Mouse (Mus musculus): ENCODE measurements at regions not wholly inside any gene's neighbourhood (a gene's known extent, or its start where the extent isn't known, plus 50 kb on each side); places are given as distances from the start of the nearest gene placed in this dataset.

DNA sequence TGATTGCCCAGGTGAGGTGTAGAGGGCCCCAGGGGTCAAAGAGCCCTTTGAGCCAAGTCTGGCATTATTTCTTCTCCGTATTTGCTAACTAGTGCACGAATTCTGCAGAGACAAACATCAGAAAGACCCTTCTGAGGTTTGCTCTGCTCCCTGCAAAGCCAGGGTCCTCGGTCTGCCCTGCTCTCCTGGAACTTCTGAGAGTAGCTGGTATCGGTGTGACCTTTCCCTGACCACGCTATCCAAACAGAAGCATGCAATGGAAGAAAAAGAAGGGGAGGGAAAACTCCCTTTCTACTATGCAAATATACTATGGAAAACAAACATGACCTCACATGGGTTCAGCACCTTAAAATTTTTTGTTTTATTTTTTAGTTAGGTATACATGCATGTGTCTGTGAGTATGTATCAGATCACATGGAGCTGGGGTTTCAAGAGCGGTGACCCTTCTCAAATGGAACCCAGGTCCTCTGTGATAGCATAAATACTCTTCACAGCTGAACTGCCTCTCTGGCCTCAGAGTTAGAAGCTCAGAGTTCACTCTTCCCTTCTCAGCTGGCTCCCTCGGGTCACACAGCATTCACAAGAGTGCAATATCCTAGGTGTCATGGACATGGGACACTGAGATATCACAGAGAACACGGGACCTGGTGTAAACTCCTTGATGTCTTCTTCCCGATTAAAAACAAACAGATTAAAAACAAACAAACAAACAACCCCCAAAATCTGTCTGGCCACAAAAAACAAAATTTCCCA, 144.7 kb downstream of the Bcl2l11 start:
- Histone ChIP-seq H3K79me2 (replicated peaks; ENCODE audit: control insufficient read depth, extremely low read depth, insufficient read depth, poor library complexity, severe bottlenecking) (no peaks in the 10 kb centered on the region), H3K4me2 (ENCODE audit: insufficient read depth, low read depth, poor library complexity, severe bottlenecking) (no peak overlapping the region), H3K4me3 (replicated peaks in 1 of 3; ENCODE audit: low read depth in 2 of 3, low read length in 2 of 3, poor library complexity in 1 of 3) (no peak overlapping the region), H3K27me3 (replicated peaks) (no peaks in the 10 kb centered on the region), H3K36me3 (replicated peaks in 1 of 2; ENCODE audit: control insufficient read depth in 1 of 2, insufficient read depth in 1 of 2, low read length in 1 of 2) (no peaks in the 10 kb centered on the region), H3K4me1 (ENCODE audit: control insufficient read depth in 1 of 2, insufficient read depth in 2 of 2) (peaks cover 7 to 26% of the 10 kb centered on the region in 2 experiments), H3K9me3 (replicated peaks; ENCODE audit: low read length) (no peaks in the 10 kb centered on the region), H3K9ac (ENCODE audit: insufficient read depth, low read depth) (no peak overlapping the region), H3K27ac (ENCODE audit: insufficient read depth, low read depth) (no peak overlapping the region)
- TF ChIP-seq TBP (conservative IDR thresholded peaks at IDR 0.05; ENCODE audit: low read depth, low read length) (no peak), MAZ (IDR thresholded peaks at IDR 0.05; ENCODE audit: low read depth, low read length) (no peak), MEF2A (IDR thresholded peaks at IDR 0.05; ENCODE audit: borderline replicate concordance, low read depth, low read length) (no peak), USF2 (conservative IDR thresholded peaks at IDR 0.05; ENCODE audit: low read depth, low read length) (no peak), IRF4 (IDR thresholded peaks at IDR 0.05; ENCODE audit: low read depth, low read length) (no peak), JUN (IDR thresholded peaks at IDR 0.05; ENCODE audit: insufficient read depth, low read depth, low read length) (no peak), MAFK (IDR thresholded peaks at IDR 0.05; ENCODE audit: insufficient replicate concordance, low read length) (no peak), MXI1 (IDR thresholded peaks at IDR 0.05; ENCODE audit: low read depth, low read length) (no peak), ZNF384 (IDR thresholded peaks at IDR 0.05; ENCODE audit: low read depth, low read length) (no peak), UBTF (IDR thresholded peaks at IDR 0.05; ENCODE audit: low read depth, low read length) (no peak)
- in situ Hi-C loops (cut with MboI; ENCODE audit: low pct_ligation_motif_present, low pct_unique_long_range_greater_than_20kb, low sequenced_read_pairs) (no loop called here), dilution Hi-C loops (cut with MboI; ENCODE audit: extremely low pct_ligation_motif_present, extremely low pct_unique_long_range_greater_than_20kb, low sequenced_read_pairs) (no loop called here)
- no peak for DNase-seq (ENCODE audit: extremely low read depth)

DNA sequence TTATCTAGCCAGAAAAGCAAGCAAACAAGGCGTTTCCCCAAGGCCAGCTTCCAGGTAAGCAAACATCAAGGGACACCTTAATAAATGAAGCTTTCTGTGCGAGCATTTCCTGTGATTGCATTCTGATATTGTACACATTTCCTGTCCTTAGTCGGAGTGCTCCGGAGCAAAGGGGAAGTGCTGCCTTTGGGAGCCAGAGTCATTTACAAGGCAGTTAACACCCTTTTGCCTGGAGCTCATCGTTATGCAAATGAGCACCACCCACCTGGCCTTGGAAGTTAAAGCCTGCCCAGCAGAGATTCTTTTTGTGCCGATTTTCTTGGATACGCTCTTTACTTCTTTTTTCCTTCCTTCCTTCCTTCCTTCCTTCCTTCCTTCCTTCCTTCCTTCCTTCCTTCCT, 147.0 kb downstream of the Bcl2l11 start:
- no peaks in the 10 kb centered on the region for H3K79me2 ChIP-seq (replicated peaks; ENCODE audit: control insufficient read depth, extremely low read depth, insufficient read depth, poor library complexity, severe bottlenecking)
- no peak overlapping the region for H3K4me2 ChIP-seq (ENCODE audit: insufficient read depth, low read depth, poor library complexity, severe bottlenecking)
- H3K9ac ChIP-seq (ENCODE audit: insufficient read depth, low read depth), result no peak overlapping the region
- peaks cover 2 to 15% of the 10 kb centered on the region in 2 experiments; a peak in 3 of 4 replicates for H3K4me1 ChIP-seq (ENCODE audit: control insufficient read depth in 1 of 2, insufficient read depth in 2 of 2)
- H3K4me3 ChIP-seq (replicated peaks in 1 of 3; ENCODE audit: low read depth in 2 of 3, low read length in 2 of 3, poor library complexity in 1 of 3), result no peak overlapping the region
- dilution Hi-C loops (cut with MboI; ENCODE audit: extremely low pct_ligation_motif_present, extremely low pct_unique_long_range_greater_than_20kb, low sequenced_read_pairs) (no loop called here), in situ Hi-C loops (cut with MboI; ENCODE audit: low pct_ligation_motif_present, low pct_unique_long_range_greater_than_20kb, low sequenced_read_pairs) (no loop called here)
- H3K36me3 ChIP-seq (replicated peaks in 1 of 2; ENCODE audit: control insufficient read depth in 1 of 2, insufficient read depth in 1 of 2, low read length in 1 of 2), result no peaks in the 10 kb centered on the region
- peak; percentile 34 for DNase-seq (ENCODE audit: extremely low read depth)
- H3K9me3 ChIP-seq (replicated peaks; ENCODE audit: low read length), result no peaks in the 10 kb centered on the region
- H3K27me3 ChIP-seq (replicated peaks), result no peaks in the 10 kb centered on the region
- TF ChIP-seq NRF1 (IDR thresholded peaks at IDR 0.05; ENCODE audit: low read depth, low read length), result no peak
- no peak for TF ChIP-seq EP300 (IDR thresholded peaks at IDR 0.05; ENCODE audit: low read length)
- TF ChIP-seq USF2 (conservative IDR thresholded peaks at IDR 0.05; ENCODE audit: low read depth, low read length), result no peak
- no peak for TF ChIP-seq POLR2A (IDR thresholded peaks at IDR 0.05; ENCODE audit: low read depth, low read length)
- no peak for TF ChIP-seq E2F4 (IDR thresholded peaks at IDR 0.05; ENCODE audit: insufficient replicate concordance, low read depth, low read length)
- no peak for TF ChIP-seq BHLHE40 (IDR thresholded peaks at IDR 0.05; ENCODE audit: low read depth, low read length)
- H3K27ac ChIP-seq (ENCODE audit: insufficient read depth, low read depth), result no peak overlapping the region

Data from CH12.LX (cell line).